Mouse (Mus musculus) c-Kit-positive CD71-negative TER-119-negative erythroid progenitor cells, embryonic 14.5 days (primary cell): Measurements from ENCODE around the gene B3galt6.

Source experiments
- DNase-seq: peaks from one replicate; pipeline ENCODE4 v3.0.0-alpha.2; 2013; ENCODE audit warnings: low read depth

B3galt6 gene

GRCm38 (mm10) chr4:155992241-155992905 lies at the start of gene B3galt6, which contains the start of gene Sdf4:
TSS of gene B3galt6 (minus strand) at chr4:155992649.
TSS of gene Sdf4 (plus strand) at chr4:155992872.
- DNase-seq = peak; percentile 78

DNA sequence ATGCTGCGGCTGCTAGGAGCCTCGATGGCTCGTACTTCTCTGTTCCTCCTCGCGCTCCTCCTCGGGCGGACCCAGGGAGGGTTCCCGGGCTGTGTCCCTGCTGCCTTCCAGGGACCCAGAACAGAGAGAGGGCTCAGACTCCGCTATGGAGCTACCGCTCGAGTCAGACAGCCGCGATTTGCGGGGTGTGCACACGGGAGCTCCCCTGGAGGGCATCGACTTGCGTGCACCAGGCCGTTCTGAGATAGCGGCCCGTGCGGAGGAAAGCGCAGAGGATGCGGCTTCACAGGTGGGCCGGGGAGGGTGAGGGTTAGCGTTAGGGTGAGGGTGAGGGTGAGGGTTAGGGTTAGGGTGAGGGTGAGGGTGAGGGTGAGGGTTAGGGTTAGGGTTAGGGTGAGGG lies 42.5 kb upstream of the B3galt6 start:
- no peak for DNase-seq

DNA sequence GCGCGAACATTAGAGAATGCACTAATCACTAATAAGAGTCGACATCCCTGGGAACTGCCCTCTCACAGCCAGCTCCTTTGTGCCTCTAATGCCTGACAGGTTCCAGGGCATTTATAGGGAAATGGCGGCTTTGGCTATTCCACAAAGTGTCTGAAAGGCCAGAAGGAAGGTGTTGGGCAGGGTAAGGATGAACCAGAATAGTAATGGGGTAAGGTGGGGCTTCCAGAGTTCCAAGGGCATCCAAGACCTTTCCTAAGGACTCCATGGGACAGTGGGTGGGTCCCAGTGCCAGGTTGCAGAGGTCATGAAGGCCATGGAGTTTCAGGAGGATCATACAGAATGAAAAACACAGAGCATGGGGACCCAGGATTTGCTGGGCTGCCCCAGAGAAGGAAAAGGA lies 41.9 kb upstream of the B3galt6 start:
- no peak for DNase-seq

DNA sequence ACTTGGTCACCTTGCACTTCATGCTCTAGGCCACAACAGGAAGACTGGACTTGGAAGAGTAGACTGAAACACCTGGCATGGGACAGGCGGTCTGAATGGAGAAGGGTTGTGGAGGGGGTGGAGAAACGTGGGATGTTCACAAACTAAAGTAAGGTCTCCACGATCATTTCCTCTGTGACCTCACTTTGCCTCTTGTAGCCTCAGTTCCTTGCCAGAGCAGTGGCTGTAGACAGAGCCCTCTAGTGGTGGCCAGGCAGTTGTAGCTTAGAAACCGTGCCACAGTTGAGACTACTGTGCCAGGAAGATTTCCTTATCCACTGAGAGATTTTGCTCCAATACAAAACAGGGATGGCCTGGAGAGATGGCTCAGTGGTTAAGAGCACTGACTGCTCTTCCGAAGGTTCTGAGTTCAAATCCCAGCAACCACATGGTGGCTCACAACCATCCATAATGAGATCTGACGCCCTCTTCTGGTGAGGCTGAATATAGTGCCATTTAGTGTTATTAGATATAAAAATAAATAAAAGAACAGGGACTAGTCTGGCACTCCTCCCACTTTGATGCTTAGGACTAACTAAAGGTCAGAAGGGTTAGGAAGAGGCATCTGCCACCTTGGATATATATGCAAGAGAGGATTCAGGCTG lies 41.1 kb upstream of the B3galt6 start:
- DNase-seq = peak; percentile 45

DNA sequence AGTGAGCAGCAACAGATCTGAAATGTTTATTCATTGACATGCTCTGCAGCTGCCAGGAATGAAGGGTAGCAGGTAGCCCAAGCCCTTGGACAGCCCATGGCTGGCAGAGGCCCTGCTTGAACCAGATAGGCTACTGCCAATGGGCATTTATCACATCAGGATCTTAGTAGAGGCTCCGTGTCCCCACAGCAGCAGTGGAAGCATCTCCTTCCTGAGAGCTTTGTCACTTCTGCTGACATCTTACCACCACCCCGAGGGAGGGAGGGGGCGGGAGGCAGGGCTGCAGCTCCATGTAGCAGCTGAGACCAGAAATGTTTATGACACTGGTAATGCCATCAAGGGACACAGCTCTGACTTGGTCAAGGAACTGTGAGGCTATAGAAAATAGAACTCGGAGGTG lies 40.4 kb upstream of the B3galt6 start:
- DNase-seq = no peak

- peak; percentile 46 for DNase-seq
Measured at GRCm38 (mm10) chr4:156031593-156032391, 39.3 kb upstream of the B3galt6 start.

DNA sequence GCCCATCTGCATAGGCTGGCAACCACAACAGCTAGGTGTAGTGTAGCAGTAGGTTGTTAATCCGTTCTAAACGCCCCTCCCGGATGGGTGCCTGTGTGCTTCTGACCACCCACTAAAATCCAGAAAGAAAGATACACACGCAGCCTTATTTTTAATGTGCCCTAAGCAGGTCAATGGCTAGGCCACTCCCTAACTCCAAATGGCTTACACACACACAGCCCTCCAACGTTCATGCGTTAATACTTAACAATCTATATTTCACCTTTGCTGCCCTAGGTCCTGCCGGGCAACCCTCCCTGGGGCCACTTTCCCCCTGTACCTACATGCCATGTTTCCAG lies 38.8 kb upstream of the B3galt6 start:
- DNase-seq = no peak

DNA sequence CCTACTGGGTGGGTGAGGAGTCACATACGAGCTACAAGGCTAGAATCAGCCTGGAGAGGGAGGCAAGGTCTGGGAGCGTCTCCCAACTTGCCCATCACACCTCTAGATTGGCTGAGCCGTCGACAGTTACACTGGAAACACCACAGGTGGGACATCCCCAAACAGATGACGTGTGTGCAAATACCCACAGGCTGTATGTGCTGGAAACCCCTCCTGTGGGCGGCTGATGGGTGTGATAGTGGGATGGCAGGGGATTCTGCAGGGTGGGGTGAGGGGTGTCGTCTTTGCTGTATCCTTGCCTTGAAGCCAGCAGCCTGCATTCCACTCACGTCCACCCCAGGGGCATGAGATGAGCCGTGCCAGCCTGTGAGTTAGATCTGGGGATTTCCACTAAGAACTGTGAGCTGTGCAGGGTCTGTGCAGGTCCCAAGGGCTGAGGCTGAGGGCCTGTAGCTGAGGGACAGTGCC lies 38.2 kb upstream of the B3galt6 start:
- DNase-seq = no peak

- no peak for DNase-seq
Measured at GRCm38 (mm10) chr4:156028580-156028979, 36.1 kb upstream of the B3galt6 start.

DNA sequence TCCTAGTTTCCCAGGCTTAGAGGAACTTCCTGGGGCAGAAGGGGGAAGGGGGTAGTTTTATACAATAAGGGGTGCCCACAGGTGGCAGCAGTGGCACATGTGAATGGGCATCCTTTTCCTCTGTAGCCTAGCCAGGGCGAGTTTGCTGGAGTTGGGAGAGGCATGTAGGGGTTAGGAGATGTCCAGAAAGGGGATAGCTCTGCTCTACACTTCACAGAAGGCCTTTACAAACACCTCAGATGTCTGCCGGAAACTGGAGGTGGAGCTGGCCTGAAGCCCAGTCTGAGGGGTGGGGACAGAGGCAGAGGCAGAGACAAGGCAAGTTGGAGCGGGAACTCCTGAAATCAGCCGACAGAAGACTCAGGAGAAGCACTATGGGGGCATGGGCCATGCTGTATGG lies 33.6 kb upstream of the B3galt6 start, which contains the start of gene Tnfrsf18:
Gene Tnfrsf18 (plus strand): TSS at position 152 of the 400 bp plus-strand sequence.
- no peak for DNase-seq

DNA sequence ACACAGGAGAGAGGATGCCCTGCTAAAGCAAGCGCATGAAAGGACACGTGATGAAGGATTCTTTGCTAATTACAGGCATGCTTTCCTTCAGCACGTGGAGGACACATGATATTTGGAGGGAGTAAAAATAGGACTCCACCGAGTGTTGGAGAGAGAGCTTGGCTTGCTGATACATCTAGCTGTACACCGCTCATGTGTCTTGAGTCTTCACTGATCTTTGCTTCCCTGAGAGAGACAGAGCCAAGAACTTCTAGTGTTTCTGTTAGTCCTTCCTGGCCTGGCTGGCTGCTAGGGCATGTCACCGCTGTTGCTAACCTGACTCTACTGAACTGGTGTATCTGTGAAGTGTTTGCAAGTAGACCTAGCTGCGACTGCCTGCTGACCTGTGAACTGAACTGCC lies 31.7 kb upstream of the B3galt6 start:
- DNase-seq = no peak

GRCm38 (mm10) chr4:156023520-156023919 lies 31.1 kb upstream of the B3galt6 start:
- DNase-seq = no peak

GRCm38 (mm10) chr4:156021942-156022419 lies 29.5 kb upstream of the B3galt6 start:
- no peak for DNase-seq

- no peak for DNase-seq
Measured at GRCm38 (mm10) chr4:156021381-156021780, 28.9 kb upstream of the B3galt6 start.

GRCm38 (mm10) chr4:156019771-156020170 lies 27.3 kb upstream of the B3galt6 start:
- no peak for DNase-seq

- no peak for DNase-seq
Measured at GRCm38 (mm10) chr4:156014436-156014835, 22.0 kb upstream of the B3galt6 start.

- no peak for DNase-seq
Measured at GRCm38 (mm10) chr4:156013637-156014036, 21.2 kb upstream of the B3galt6 start, which contains the start of gene Tnfrsf4. TSS of gene Tnfrsf4 (plus strand) at chr4:156013843.

DNA sequence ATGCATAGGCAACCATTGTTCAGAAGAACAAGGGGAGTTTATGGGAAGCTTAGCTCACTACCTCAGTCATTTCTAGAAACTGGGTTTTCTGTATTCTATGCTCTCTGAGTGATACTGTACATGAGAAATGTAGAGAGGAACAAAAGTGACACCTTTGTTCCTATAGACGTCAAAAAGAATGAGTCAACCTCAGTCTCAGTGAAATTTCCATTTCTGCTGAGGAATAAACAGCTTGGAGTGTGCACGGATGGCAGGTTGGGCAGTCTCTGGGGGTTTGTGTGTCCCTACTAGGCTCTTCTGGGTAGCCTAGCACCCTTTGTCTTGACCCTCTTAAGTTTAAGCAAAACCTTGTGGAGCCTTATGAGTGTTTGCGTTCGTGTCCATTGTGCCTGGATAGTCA lies 15.9 kb upstream of the B3galt6 start:
- DNase-seq = no peak

DNA sequence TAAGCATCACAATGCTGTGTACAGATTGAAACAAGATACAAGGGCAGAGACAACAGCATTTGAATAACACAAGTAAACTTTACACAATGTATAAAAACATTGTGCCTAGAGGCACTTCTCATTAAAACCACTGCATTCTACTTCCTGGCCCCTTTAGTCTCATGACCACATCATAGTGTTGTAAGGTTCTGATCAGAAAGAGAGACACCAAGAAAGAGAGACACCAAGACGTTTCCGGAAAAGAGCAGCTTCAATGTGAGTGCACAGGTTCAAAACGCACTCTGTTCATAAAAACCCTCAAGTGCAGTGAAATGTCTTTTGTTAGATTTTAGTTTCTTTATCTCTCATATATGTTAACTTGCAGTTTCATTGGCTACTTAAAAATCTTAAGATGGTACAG lies 11.7 kb upstream of the B3galt6 start:
- DNase-seq = no peak

DNA sequence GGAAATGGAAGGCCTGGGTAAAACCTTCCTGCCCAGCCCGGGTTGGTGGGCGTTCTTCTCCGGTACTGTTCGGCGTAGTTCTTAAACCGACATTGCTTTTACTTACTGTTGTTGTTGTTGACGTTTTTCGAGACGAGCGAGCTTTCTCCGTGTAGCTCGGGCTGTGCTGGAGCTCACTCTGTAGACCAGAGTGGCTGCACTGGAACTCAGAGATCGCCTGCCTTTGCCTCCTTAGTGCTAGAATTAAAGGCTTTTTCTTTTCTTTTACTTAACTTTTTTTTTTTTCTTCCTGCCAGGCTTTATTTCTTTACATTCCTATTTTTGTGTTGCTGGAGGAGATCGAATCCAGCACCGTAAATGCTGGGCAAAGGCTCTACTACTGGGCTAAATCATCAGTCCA lies 1.2 kb upstream of the B3galt6 start:
- DNase-seq = no peak

GRCm38 (mm10) chr4:155992906-155993547 lies 578 bp upstream of the B3galt6 start:
- peak; percentile 93 for DNase-seq

DNA sequence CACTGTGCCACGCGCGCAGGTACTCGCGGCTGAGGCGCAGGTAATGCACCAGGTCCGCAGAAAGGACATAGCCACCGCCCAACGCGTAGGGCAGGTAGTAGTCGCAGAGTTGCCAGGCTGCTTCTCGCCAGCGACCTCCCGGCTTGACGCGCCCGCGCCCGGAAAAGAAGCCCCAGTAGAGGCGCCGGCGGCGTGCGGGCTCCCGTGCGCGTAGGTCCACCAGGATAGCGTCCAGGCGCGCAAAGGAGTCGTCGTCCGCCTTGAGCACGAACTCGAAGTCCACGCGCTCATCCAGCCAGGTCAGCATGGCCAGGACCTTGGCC lies 580 bp downstream of the B3galt6 start:
- DNase-seq = no peak
